Mouse (Mus musculus) forebrain, embryonic 14.5 days (tissue): ENCODE measurements around the gene Olfr331. TPM values are rescaled to one million over a fixed set of nuclear protein-coding genes. Genes with fewer than 3 reads are reported as not detected.
"Not testable (repeated sequence)": the region's sequence is repeated elsewhere in the genome, so short reads cannot be mapped to it uniquely, and the experiment has no call there.

ENCODE experiments used
- ATAC-seq: fragments of 200-750 bp; cut with Nextera tagmentation; 2 replicates; pipeline ENCODE4 v1.8.0; 2017; ENCODE audit warnings: mild to moderate bottlenecking, moderate library complexity
- DNase-seq: peaks from one replicate; pipeline ENCODE4 v3.0.0-alpha.2; 2015; ENCODE audit warnings: low spot score
- H3K27ac ChIP-seq: fragments of 300-500 bp; sonication (generic); 2 replicates; pipeline ENCODE4 v1.5.1; 2014; ENCODE audit warnings: low read depth, mild to moderate bottlenecking, control low read depth, low read length, moderate library complexity
- H3K27me3 ChIP-seq: fragments of 300-500 bp; sonication (generic); replicated peaks from 2 replicates; pipeline ENCODE4 v1.6.1; 2014; ENCODE audit warnings: low read length, control low read depth, mixed read lengths; ENCODE audit not compliant: control insufficient read depth, insufficient read depth
- H3K36me3 ChIP-seq: fragments of 300-500 bp; sonication (generic); 2 replicates; pipeline ENCODE4 v1.6.1; 2014; ENCODE audit warnings: low read length, control low read depth; ENCODE audit not compliant: control insufficient read depth, insufficient read depth
- H3K4me1 ChIP-seq: fragments of 300-500 bp; sonication (generic); 2 replicates; pipeline ENCODE4 v1.6.1; 2014; ENCODE audit warnings: antibody characterized with exemption, low read length, control low read depth; ENCODE audit not compliant: control insufficient read depth, insufficient read depth
- H3K4me2 ChIP-seq: fragments of 300-500 bp; sonication (generic); 2 replicates; pipeline ENCODE4 v1.6.1; 2014; ENCODE audit warnings: mild to moderate bottlenecking, control low read depth, low read length
- H3K4me3 ChIP-seq: fragments of 300-500 bp; sonication (generic); 2 replicates; pipeline ENCODE4 v1.5.1; 2014; ENCODE audit warnings: low read depth, low read length, control low read depth
- H3K9ac ChIP-seq: fragments of 300-500 bp; sonication (generic); 2 replicates; pipeline ENCODE4 v1.6.1; 2014; ENCODE audit warnings: mild to moderate bottlenecking, low read length, control low read depth, moderate library complexity
- H3K9me3 ChIP-seq: fragments of 300-500 bp; sonication (generic); replicated peaks from 2 replicates; pipeline ENCODE4 v1.6.1; 2016; ENCODE audit warnings: low read length, control low read depth, mixed read lengths; ENCODE audit not compliant: control insufficient read depth
- WGBS: fragments of 180-500 bp; shearing (Covaris S2); extraction: QIAGEN DNeasy Blood & Tissue Kit; methylation state at CpG from one replicate; pipeline ENCODE4 v1.1.7; 2014; 5-methylcytosine and 5-hydroxymethylcytosine counted together
- polyA plus RNA-seq: library from polyadenylated mRNA; unstranded; fragments of >200 nt; fragmentation: Nextera tagmentation; extraction: Ambion mirVana; gene quantifications from 2 replicates; pipeline ENCODE4 v1.2.1, GENCODE M21; 2014

Gene Olfr331
- polyA plus RNA-seq: not detected in 2 replicates

DNA sequence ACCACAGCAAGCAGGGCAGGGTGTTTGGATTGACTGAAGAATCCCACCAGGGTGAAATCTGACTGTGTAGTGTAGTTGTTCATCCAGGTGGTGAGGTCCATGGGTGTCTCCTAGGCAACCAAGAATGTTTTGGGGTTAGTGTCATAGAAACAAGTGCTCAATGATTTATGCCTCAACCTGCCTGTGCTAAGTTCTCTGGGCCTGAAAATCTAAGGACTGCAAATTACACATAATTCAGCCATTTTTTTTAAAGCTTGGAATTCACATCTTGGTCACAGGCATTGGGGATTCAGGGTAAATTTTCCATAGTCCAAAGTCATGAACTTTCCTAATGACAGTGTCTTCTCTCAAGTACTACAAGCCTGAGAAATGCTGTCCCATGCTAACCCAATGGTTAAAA, at the start of gene Olfr331:
TSS of gene Olfr331 (minus strand) at position 101 of the 400 bp plus-strand sequence.
- H3K27ac ChIP-seq, DNase-seq, H3K4me1 ChIP-seq, ATAC-seq, H3K9me3 ChIP-seq, H3K4me3 ChIP-seq, H3K4me2 ChIP-seq, H3K9ac ChIP-seq, H3K36me3 ChIP-seq, H3K27me3 ChIP-seq: not testable (repeated sequence)

DNA sequence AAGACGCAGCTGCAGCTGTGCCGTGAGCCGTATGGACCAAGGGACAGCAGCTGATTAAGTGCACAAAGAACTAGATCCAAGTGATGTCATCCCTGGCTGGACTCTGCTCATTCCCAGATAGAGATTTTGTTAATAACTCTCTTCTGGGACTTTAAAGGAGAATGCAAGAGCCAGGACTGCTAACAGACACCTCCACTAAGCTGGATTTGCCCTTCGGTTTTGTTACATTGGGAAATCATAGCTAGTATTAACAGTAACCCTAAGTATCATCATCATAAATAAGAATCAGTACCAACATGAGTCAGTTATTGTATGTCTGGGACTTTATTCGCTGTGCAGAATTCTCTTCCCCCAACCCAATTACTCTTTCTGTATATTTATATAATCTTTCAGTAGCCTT, 44.0 kb upstream of the Olfr331 start, which contains the start of gene Olfr329-ps:
TSS of gene Olfr329-ps (minus strand) at position 101 of the 400 bp plus-strand sequence.
- WGBS: 88% methylated on average over 5 of the region's 5 CpGs
- Histone ChIP-seq H3K9me3 (no peaks in the 10 kb centered on the region), H3K27ac (no peak within 1 kb of the TSS), H3K9ac (no peak within 1 kb of the TSS), H3K4me3 (no peak within 1 kb of the TSS), H3K4me2 (no peak within 1 kb of the TSS), H3K4me1 (no peaks in the 10 kb centered on the region), H3K27me3 (no peaks in the 10 kb centered on the region), H3K36me3 (no peaks in the 10 kb centered on the region)
- ATAC-seq: no peak
- no peak for DNase-seq

DNA sequence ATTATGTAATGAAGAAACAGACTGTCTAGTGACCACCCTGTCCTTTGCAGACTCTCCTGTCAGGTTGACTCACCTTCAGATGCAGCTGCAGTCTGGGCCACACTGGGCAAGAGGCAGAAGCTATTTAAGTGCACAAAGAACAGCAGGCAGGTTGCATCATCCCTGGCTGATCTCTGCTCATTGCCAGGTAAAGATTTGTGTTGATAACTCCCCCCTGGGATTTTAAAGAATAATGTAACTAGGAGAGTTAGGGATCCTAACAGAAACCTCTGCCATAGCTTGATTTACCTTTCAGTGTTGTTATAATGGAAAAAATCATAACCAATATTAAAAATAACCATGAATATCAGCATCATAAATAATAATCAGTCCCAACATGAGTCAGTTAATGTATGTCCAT, 32.4 kb upstream of the Olfr331 start, which contains the start of gene Olfr330:
TSS of gene Olfr330 (minus strand) at position 101 of the 400 bp plus-strand sequence.
- H3K36me3 ChIP-seq, H3K4me2 ChIP-seq, ATAC-seq, H3K27ac ChIP-seq, H3K4me3 ChIP-seq, H3K4me1 ChIP-seq, DNase-seq, H3K9me3 ChIP-seq, H3K27me3 ChIP-seq, H3K9ac ChIP-seq: not testable (repeated sequence)

DNA sequence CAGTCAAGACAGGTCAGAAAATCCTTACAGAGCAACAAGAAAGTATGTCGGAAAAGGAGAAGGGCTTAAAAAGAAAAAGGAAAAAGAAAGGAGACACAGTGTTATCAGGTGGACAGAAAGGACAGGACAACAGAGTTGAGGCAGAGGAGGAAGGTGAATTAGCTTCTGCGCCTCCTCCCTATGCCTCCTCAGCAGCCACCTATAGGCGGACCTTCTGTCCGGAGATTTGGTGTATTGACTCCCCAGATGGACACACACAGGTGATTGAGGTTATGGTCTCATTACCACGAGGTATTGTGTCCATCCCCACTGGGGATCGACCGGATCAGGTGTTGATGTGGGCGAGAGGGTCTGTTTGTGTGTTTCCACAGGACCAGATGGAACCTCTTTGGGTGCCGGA, 17.4 kb upstream of the Olfr331 start:
- H3K9ac ChIP-seq, H3K9me3 ChIP-seq, ATAC-seq, H3K4me1 ChIP-seq, H3K27ac ChIP-seq, H3K27me3 ChIP-seq, DNase-seq, H3K36me3 ChIP-seq, H3K4me3 ChIP-seq, H3K4me2 ChIP-seq: not testable (repeated sequence)
- WGBS: 90% methylated on average over 6 of the region's 9 CpGs

DNA sequence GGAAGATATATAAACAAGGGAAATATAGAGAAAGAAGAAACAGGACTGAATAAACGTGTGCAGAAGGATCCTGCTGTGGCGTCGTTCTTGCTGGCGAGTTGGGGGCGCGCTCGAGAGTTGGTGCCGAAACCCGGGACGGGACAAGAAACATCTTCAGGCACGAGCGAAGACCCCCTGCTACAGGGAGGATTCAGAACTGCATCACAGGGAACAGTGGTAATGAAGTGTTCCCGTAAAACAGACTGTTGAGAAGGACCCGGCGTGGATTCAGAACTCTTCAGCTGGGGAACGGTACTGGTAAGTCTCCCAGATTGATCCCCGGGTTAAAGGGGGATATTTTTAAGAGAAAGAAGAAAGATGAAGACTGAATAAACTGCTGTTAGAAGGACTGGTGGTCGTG, 16.5 kb upstream of the Olfr331 start:
- H3K36me3 ChIP-seq, H3K27ac ChIP-seq, H3K27me3 ChIP-seq, H3K4me2 ChIP-seq, H3K9ac ChIP-seq, H3K4me3 ChIP-seq, ATAC-seq, H3K9me3 ChIP-seq, DNase-seq, H3K4me1 ChIP-seq: not testable (repeated sequence)
- WGBS: 94% methylated on average over 17 of the region's 18 CpGs

DNA sequence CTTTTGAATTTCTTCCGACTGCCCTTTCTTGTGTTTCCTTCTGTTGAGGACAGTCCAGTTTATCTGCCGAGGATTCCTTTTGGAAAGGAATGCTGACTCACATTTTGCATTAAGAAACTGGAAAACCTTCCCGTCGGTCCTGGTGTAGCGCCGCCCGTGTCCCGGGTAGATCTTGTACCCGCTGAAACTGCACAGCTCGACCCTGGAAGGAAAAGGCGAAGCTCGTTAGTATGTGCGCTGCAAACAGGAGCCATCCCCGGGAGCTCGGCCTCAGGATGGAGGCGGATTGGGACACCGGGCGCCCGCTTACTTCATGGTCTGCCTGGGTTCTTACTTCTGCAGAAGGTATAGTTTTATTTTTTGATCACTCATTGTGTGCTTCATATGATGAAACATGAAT, 6.7 kb upstream of the Olfr331 start:
- not testable (repeated sequence) for H3K4me1 ChIP-seq, ATAC-seq, H3K27ac ChIP-seq, H3K4me2 ChIP-seq, H3K4me3 ChIP-seq, H3K27me3 ChIP-seq, H3K36me3 ChIP-seq, H3K9me3 ChIP-seq, DNase-seq, H3K9ac ChIP-seq
- WGBS: 85% methylated on average over 19 of the region's 19 CpGs

DNA sequence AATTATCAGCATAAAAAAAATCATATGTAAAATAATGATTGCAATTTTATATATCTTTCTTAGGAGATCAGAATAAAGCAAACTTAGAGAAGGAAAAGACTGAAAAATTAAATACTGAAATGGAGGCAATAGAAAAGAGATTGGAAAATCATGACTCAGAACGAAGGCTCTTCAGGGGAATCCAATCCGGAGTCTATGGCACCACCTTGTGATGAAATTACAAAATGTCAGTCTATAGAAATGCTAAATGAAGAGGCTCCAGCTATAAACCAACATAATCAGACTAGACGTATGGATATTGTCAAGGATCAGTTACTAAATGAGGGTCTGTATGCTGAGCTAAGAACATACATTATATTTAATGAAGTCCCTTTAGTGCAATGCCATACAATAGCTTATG, 3.1 kb downstream of the Olfr331 start:
- Histone ChIP-seq H3K36me3 (no peaks in the 10 kb centered on the region), H3K4me3 (no peak overlapping the region), H3K9ac (no peak overlapping the region), H3K27me3 (no peaks in the 10 kb centered on the region), H3K9me3 (no peaks in the 10 kb centered on the region), H3K4me1 (no peaks in the 10 kb centered on the region), H3K27ac (no peak overlapping the region), H3K4me2 (no peak overlapping the region)
- WGBS: 60% methylated on average over 3 of the region's 3 CpGs
- DNase-seq (peak; percentile 66), ATAC-seq (no peak)

DNA sequence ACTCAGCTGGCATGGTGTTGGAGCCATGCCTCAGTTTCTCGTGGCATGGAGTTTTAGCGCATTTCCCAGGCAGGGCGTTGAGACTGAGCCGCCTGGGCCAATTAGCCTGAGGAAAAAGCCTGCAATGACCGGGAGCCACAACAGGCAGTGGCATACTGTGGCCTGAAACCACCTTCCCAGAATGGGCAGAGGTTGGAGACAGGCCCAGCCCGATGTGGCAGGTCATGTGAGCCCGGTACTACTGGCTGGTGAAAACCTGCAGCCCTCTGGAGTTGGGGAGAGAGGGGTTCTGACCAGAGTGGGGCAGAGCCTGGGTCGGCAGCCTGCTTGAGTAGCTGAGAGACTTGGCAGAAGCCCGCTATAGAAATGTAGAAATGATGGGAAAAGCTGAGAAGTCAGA, 3.6 kb downstream of the Olfr331 start:
- Histone ChIP-seq H3K4me2 (no peak overlapping the region), H3K9ac (no peak overlapping the region), H3K27me3 (no peaks in the 10 kb centered on the region), H3K4me1 (no peaks in the 10 kb centered on the region), H3K4me3 (no peak overlapping the region), H3K9me3 (no peaks in the 10 kb centered on the region), H3K27ac (no peak overlapping the region), H3K36me3 (no peaks in the 10 kb centered on the region)
- no peak for ATAC-seq
- no peak for DNase-seq
- WGBS: 83% methylated on average over 9 of the region's 9 CpGs

DNA sequence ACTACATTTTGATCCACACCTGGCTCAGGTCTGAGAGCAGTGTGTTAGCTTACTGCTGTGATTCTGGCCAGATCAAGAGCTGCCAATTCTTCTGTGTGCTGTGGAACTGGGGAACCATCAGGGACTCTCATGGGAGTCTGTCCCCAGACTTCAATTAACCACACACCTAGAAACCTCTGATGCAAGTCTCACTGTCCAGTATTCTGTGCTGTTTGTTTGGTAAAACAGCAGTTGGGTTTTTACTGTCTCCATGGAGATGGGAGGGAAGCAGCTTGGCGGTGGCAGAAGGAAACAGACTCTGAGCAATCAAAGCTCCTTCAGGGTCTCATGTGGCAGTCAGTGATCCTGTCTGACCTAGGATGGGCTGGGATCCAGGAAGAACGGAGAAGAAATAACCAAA, 9.9 kb downstream of the Olfr331 start, which contains the start of gene Olfr332:
TSS of gene Olfr332 (minus strand) at position 101 of the 400 bp plus-strand sequence.
- Histone ChIP-seq H3K36me3 (no peaks in the 10 kb centered on the region), H3K9ac (no peak within 1 kb of the TSS), H3K4me3 (no peak within 1 kb of the TSS), H3K9me3 (no peaks in the 10 kb centered on the region), H3K4me2 (no peak within 1 kb of the TSS), H3K4me1 (no peaks in the 10 kb centered on the region), H3K27me3 (no peaks in the 10 kb centered on the region), H3K27ac (no peak within 1 kb of the TSS)
- 85% methylated on average over 2 of the region's 2 CpGs for WGBS
- DNase-seq (no peak), ATAC-seq (no peak)
